Mouse (Mus musculus) layer of hippocampus, adult 11-12 months (tissue): ENCODE measurements around the gene Prkg2.

Source experiments
- DNase-seq: peaks from one replicate; pipeline ENCODE4 v3.0.0; 2022; ENCODE audit warnings: low spot score

The Prkg2 gene

DNA sequence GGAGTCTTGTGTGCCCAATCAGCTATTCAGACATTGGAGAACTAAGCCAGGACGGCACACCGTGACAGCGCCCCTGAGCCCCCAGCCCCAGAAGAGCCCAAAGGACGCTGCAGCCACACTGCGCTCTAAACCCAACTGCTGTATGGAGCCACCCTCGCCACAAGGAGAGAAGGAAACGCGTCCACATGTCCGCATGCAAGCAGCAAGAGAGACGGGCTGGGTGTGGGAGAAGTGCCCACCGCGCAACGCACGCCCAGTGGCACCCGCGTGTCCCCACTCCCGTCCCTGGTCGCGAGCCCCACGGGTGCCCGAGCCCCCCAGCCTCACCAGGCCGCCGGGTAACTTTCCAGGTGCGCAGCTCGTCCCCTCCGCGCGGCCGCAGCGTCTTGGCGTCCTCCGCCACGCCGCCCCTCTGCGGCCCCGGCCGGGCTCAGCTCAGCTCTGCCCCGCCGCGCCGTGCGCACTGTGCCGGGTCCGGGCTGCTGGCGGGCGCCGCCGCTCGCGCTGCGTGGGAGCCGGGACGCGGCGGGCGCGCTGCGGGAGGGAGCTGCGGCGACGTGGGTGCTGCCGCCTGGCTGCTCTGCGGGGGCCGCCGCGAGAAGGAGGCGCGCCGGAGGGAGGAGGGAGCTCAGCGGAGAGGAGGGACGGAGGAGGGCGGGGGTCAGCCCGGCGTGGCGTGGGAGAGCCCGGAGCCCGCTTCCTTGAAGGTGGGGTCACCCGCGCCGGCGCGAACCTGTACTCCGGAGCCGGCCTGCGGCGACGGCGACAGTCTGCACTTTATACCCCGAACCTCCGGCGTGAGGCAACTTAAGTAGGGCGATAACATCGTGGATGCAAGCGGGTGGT is at the start of gene Prkg2:
Gene Prkg2, minus strand, starts transcription at position 756 of the 846 bp plus-strand sequence.
- DNase-seq = peak; percentile 16

DNA sequence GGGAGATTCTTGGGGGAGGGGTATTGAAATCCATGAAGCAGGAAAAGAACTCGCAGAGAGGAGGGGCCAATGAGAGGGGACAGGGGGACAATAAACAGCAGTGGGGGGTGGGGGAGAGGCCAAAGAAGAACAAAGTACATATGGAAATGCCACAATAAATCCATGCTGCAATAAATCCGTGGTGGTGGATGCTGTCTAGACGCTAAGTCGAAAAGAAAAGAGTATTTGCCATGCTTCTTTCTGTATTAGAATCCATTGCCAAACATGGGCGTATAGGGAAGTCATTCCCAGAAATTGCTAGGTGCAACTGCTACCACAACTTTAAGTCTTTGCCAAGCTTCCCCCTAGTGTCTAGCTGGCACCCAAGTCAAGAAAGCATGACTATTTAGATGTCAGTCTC is 46.8 kb upstream of the Prkg2 start:
- no peak for DNase-seq

- DNase-seq = no peak
Observed at GRCm38 (mm10) chr5:99078375-99078774, 41.2 kb upstream of the Prkg2 start.

GRCm38 (mm10) chr5:99068391-99068790 is 31.2 kb upstream of the Prkg2 start:
- no peak for DNase-seq

- DNase-seq = no peak
Observed at GRCm38 (mm10) chr5:99062582-99062981, 25.4 kb upstream of the Prkg2 start.

DNA sequence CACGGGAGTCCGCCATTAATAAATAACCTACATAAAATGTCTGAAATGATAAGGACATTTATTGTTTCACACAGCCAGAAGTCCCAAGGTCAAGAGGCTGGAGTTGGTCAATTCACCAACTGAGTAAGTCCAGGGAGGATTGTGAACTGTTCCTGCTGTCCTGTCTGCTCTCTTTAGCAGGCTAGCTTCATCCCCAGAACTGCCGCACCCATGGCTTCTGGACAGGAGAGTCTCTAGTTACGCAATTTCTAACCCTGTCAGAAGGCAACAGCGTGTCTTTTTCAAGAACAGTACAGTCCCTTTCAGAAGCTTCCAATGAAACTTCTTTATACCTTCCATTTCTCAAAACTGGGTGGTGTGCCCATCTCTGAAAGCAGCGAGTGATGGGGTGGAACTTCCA is 1.9 kb upstream of the Prkg2 start:
- no peak for DNase-seq

DNA sequence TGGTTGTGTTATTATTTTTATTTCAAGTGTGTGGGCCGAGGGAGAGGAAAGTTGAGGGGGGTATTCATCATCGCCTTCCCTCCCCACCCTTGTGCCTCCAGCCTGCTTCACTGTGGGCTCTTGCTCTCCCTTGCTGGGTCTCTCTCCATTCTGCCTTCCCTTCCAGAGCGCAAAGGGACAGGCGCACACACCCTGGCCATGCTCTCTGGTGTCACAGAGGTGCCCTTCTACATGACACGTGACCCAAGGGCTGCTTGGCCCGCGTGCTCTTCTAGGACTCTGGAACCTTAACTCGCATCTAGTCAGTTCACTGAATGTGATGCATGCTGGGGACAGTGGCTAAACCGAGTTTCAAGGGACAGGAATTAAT is 276 bp upstream of the Prkg2 start:
- DNase-seq = no peak

- no peak for DNase-seq
Observed at GRCm38 (mm10) chr5:99035961-99036360, 1.2 kb downstream of the Prkg2 start.

- no peak for DNase-seq
Observed at GRCm38 (mm10) chr5:99031551-99032149, 5.5 kb downstream of the Prkg2 start.

GRCm38 (mm10) chr5:99026343-99026742 is 10.8 kb downstream of the Prkg2 start:
- DNase-seq = no peak

GRCm38 (mm10) chr5:99019709-99020108 is 17.4 kb downstream of the Prkg2 start:
- peak; percentile 46 for DNase-seq

DNA sequence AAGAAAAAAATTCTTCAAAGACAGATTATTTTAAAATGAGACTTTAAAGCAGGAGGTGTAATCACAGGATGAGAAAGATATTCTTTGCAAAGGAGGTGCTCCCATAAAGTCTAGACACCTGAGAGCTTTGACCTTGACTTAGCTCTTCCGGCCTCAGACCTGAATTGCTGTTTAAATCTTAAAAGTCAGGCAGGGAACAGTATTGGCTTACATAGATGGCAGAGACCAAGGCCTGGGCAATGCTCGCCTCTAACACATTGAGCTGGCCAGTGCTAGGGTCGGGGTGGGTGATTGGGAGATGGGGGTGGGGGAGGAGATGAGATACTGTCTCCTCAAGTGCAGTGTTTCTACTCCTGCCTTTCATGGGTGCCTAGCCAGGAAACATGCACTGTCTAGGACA is 22.0 kb downstream of the Prkg2 start:
- DNase-seq = no peak

DNA sequence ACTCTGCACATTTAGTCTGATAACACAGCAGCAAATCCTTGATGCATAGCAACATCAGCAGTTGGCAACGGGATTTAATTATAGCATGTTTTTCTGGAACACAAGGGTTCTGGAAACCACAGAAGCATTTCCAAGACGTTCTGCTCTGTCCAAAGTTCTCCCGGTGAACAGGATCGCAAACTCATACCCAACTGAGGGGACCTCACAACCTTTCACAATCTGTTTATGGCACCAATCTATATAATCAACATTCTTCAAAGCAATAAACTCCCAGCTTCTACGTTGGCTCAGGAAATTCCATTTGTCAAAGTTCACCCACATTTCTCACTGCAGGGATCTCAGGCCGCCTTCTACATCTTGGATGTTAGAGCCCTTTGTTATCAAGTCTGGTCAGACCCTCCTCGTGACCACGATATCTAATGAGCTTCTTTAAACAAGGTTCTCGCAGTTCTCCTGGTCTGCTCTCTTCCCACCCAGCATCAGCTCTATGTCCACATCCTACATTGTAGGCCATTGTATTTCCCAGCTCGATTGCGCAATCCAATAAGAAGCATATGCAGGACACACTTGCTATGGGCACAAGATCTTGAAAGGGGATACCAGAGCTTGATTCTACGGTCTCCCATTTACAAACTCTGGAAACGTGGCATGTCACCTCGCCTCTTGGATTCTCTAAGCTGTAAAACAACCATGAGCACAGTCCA is 26.6 kb downstream of the Prkg2 start:
- no peak for DNase-seq

DNA sequence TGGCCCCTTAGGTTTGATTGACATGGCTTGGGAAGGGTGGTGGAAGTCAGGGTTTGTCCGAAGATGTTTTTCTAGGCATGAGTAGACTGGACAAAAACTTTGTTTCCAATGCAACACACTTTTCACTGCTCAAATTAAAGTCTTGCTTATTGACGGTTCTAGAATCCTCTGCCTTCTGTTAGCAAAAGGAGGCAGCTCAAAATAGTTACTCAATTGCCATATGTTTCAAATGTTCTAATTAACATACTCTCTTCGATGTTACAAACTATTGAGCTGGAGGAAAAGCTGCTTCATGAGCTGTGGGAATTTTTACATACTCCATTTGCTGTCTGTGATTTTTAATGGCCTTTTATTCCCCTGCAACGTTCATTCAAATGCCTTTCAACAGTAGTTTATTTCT is 39.0 kb downstream of the Prkg2 start:
- no peak for DNase-seq

DNA sequence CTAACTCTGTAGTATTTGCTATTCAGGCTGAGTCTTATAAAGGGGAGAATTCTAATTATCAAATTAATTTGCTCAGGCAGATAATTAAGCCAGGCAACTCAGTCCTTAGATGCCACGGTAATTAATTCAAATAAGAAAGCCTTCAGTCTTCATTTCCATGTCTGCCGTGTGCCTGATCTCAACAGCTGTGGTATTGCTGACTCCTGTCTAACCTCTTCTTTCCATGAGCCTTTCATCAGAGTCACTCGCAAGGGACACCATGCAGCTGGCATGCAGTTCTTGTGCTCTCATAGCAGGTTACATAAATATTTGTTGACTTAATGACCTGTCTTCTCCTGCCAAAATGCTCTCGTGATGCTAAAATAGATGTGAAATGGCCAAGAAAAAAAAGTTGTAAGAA is 41.4 kb downstream of the Prkg2 start:
- DNase-seq = no peak

- no peak for DNase-seq
Observed at GRCm38 (mm10) chr5:98991600-98991999, 45.6 kb downstream of the Prkg2 start.

GRCm38 (mm10) chr5:98987634-98988033 is 49.5 kb downstream of the Prkg2 start:
- DNase-seq = no peak

DNA sequence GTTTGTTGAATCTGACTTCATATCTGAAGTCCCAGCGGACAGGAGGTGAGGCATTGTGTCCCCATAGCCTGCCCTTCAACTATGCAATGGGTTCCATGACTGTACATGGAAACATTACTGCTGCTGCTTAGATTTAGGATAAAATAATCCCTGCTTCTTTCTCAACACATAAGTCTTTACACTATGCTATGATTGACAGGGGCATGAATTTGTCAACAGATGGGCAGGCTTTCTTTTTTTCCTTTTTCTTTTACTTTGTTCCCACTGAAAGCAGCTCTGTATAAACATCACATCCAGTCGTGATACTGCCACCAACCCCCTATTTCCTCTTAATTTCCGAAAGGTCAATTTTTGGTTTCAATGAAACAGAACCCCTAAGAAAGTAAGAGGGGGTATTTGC is 50.0 kb downstream of the Prkg2 start:
- no peak for DNase-seq

DNA sequence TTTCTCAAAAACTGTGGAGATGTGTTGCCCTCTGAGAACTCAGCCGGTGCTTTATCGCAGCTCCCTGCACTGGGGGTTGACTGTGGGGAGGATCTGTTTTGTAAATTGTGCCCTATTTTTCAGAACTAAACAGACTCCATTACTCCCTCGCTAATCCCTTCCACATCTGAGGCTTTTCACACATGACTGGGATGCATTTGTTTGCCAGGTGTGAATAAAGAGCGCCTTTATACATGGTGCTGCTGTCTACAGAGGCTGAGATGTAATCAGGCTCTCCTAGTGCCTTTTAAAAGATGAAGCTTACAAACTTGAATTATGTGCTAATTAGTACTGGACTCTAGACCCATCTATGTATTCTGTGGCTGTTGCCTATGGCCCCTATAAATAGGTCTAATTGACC is 50.7 kb downstream of the Prkg2 start:
- DNase-seq = no peak

- DNase-seq = no peak
Observed at GRCm38 (mm10) chr5:98986011-98986410, 51.1 kb downstream of the Prkg2 start.

DNA sequence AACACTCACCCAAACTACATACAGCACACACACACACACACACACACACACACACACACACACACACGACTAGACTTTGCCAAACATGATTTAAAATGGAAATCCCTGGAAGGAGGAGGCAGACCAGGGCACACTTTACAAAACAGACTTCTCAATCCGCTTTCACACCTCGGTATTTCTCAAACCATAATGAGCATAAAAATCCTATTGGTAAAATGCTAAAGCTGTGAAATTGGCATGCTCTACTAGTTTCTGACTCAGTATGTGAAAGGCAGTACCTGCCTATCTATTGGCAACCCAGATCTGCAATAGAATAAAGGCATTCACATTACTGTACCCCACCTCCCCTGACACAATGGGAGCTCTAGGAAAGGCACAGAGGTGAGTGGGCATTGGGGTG is 52.1 kb downstream of the Prkg2 start:
- DNase-seq = no peak

GRCm38 (mm10) chr5:98981304-98981703 is 55.8 kb downstream of the Prkg2 start:
- DNase-seq = no peak

DNA sequence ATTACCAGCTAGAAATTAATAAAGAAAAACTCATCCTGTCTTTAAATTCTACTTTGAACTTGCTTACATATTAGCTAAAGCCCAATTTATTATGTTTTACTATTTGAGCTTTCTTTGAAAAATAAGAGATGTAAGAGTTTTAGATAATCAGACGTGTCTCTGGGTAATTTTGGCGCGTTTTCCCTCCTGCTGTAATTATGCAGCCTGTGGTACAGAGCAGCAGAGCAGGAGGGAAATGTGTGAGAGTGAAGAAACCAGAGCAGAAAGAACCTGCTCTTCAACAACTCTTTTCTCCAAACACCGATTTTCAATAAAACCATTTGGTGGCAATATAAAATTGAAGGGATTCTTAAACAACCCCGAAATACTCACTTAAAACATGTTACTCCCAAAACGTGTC is 58.8 kb downstream of the Prkg2 start:
- DNase-seq = no peak
